Mouse (Mus musculus) stomach, embryonic 15.5 days (tissue): Measurements from ENCODE around the gene Rpl18a. TPM values are rescaled to one million over a fixed set of nuclear protein-coding genes. Genes with fewer than 3 reads are reported as not detected.
"Not testable (repeated sequence)": the region's sequence is repeated elsewhere in the genome, so short reads cannot be mapped to it uniquely, and the experiment has no call there.

Experiments
- ATAC-seq: fragments of 200-750 bp; cut with Nextera tagmentation; 2 replicates; pipeline ENCODE4 v1.8.0; 2017; ENCODE audit warnings: low read depth, moderate number of reproducible peaks, moderate TSS enrichment; ENCODE audit not compliant: insufficient read depth, low FRiP score
- H3K27ac ChIP-seq: fragments of 300-500 bp; sonication (generic); 2 replicates; pipeline ENCODE4 v1.5.1; 2015; ENCODE audit warnings: mild to moderate bottlenecking, inconsistent platforms
- H3K27me3 ChIP-seq: fragments of 300-500 bp; sonication (generic); replicated peaks from 2 replicates; pipeline ENCODE4 v1.6.1; 2015; ENCODE audit warnings: inconsistent platforms
- H3K36me3 ChIP-seq: fragments of 300-500 bp; sonication (generic); 2 replicates; pipeline ENCODE4 v1.6.1; 2015; ENCODE audit warnings: inconsistent platforms
- H3K4me1 ChIP-seq: fragments of 300-500 bp; sonication (generic); 2 replicates; pipeline ENCODE4 v1.6.1; 2015; ENCODE audit warnings: inconsistent platforms
- H3K4me2 ChIP-seq: fragments of 300-500 bp; sonication (generic); 2 replicates; pipeline ENCODE4 v1.6.1; 2015; ENCODE audit warnings: mild to moderate bottlenecking, inconsistent platforms
- H3K4me3 ChIP-seq: fragments of 300-500 bp; sonication (generic); replicated peaks from 2 replicates; pipeline ENCODE4 v1.5.1; 2015; ENCODE audit warnings: inconsistent platforms
- H3K9ac ChIP-seq: fragments of 300-500 bp; sonication (generic); 2 replicates; pipeline ENCODE4 v1.6.1; 2015; ENCODE audit warnings: inconsistent platforms
- H3K9me3 ChIP-seq: fragments of 300-500 bp; sonication (generic); 2 replicates; pipeline ENCODE4 v1.6.1; 2016; ENCODE audit warnings: inconsistent platforms
- WGBS: fragments of 180-500 bp; shearing (Covaris S2); methylation state at CpG from one replicate; pipeline ENCODE4 v1.1.7; 2015; 5-methylcytosine and 5-hydroxymethylcytosine counted together
- polyA plus RNA-seq: library from polyadenylated mRNA; unstranded; fragments of >200 nt; fragmentation: Nextera tagmentation; extraction: Ambion mirVana; gene quantifications from 2 replicates; pipeline ENCODE4 v1.2.1, GENCODE M21; 2015

Gene Rpl18a
- polyA plus RNA-seq, 1 experiment from 2014 or later = 3,932 TPM

- Histone ChIP-seq H3K9ac (no peak overlapping the region), H3K4me3 (no peak overlapping the region), H3K4me1 (peaks cover 8% of the 10 kb centered on the region), H3K27me3 (no peaks in the 10 kb centered on the region), H3K9me3 (no peaks in the 10 kb centered on the region), H3K27ac (no peak overlapping the region), H3K4me2 (no peak overlapping the region), H3K36me3 (no peaks in the 10 kb centered on the region)
- WGBS = 74% methylated on average over 2 of the region's 2 CpGs
- no peak for ATAC-seq
Observed at GRCm38 (mm10) chr8:70900872-70901387, 3.7 kb upstream of the Rpl18a start.

- Histone ChIP-seq H3K27me3 (no peaks in the 10 kb centered on the region), H3K4me3 (no peak overlapping the region), H3K9me3 (no peaks in the 10 kb centered on the region), H3K9ac (no peak overlapping the region), H3K4me2 (no peak overlapping the region), H3K36me3 (peaks cover 15% of the 10 kb centered on the region), H3K27ac (no peak overlapping the region), H3K4me1 (peaks cover 13% of the 10 kb centered on the region; the same call in 1 of the 2 replicates)
- no peak for ATAC-seq
- WGBS = 79% methylated on average over 2 of the region's 2 CpGs
Observed at GRCm38 (mm10) chr8:70899226-70899625, 2.0 kb upstream of the Rpl18a start.

- H3K36me3 ChIP-seq = peaks cover 17% of the 10 kb centered on the region
- WGBS = 45% methylated on average over 2 of the region's 2 CpGs
- H3K9me3 ChIP-seq = no peaks in the 10 kb centered on the region
- H3K4me3 ChIP-seq = no peak overlapping the region
- ATAC-seq = no peak
- H3K27ac ChIP-seq = no peak overlapping the region
- H3K27me3 ChIP-seq = peaks cover under 1% of the 10 kb centered on the region; the same call in 1 of the 2 replicates
- H3K4me2 ChIP-seq = no peak overlapping the region
- H3K9ac ChIP-seq = no peak overlapping the region
- peaks cover 13% of the 10 kb centered on the region; the same call in 1 of the 2 replicates for H3K4me1 ChIP-seq
Observed at GRCm38 (mm10) chr8:70898661-70899198, 1.5 kb upstream of the Rpl18a start.

GRCm38 (mm10) chr8:70897681-70898413 is 635 bp upstream of the Rpl18a start:
- peak overlapping the region; percentile 91 for H3K27ac ChIP-seq
- H3K9me3 ChIP-seq = no peaks in the 10 kb centered on the region
- WGBS = under 1% methylated on average over 20 of the region's 20 CpGs
- peaks cover 14% of the 10 kb centered on the region; the same call in 1 of the 2 replicates for H3K4me1 ChIP-seq
- peak overlapping the region; percentile 77 for H3K9ac ChIP-seq
- peak overlapping the region; percentile 88 for H3K4me2 ChIP-seq
- peaks cover 9% of the 10 kb centered on the region for H3K27me3 ChIP-seq
- H3K36me3 ChIP-seq = peaks cover 17% of the 10 kb centered on the region
- ATAC-seq = peak; percentile 9
- peak overlapping the region; percentile 89 for H3K4me3 ChIP-seq

GRCm38 (mm10) chr8:70896316-70897020 is 744 bp downstream of the Rpl18a start:
- no peaks in the 10 kb centered on the region for H3K9me3 ChIP-seq
- H3K4me2 ChIP-seq = peak overlapping the region; percentile 88
- peaks cover 17% of the 10 kb centered on the region for H3K36me3 ChIP-seq
- H3K27me3 ChIP-seq = peaks cover 23% of the 10 kb centered on the region
- peaks cover 27% of the 10 kb centered on the region for H3K4me1 ChIP-seq
- peak overlapping the region; percentile 89 for H3K4me3 ChIP-seq
- peak overlapping the region; percentile 68; the same call in 1 of the 2 replicates for H3K27ac ChIP-seq
- 2% methylated on average over 25 of the region's 25 CpGs for WGBS
- no peak for ATAC-seq
- peak overlapping the region; percentile 97 for H3K9ac ChIP-seq

GRCm38 (mm10) chr8:70895571-70896259 is 1.5 kb downstream of the Rpl18a start:
- H3K4me2 ChIP-seq = peak overlapping the region; percentile 88
- not testable (repeated sequence) for ATAC-seq, H3K9me3 ChIP-seq, H3K9ac ChIP-seq, H3K27ac ChIP-seq
- peaks cover 29% of the 10 kb centered on the region for H3K4me1 ChIP-seq
- H3K36me3 ChIP-seq = peaks cover 17% of the 10 kb centered on the region
- WGBS = 77% methylated on average over 24 of the region's 24 CpGs
- H3K27me3 ChIP-seq = peaks cover 31% of the 10 kb centered on the region
- H3K4me3 ChIP-seq = peak overlapping the region; percentile 89

GRCm38 (mm10) chr8:70894771-70895545 is 2.3 kb downstream of the Rpl18a start:
- peaks cover 17% of the 10 kb centered on the region for H3K36me3 ChIP-seq
- no peaks in the 10 kb centered on the region for H3K9me3 ChIP-seq
- WGBS = 90% methylated on average over 8 of the region's 8 CpGs
- H3K4me2 ChIP-seq = no peak overlapping the region
- peaks cover 37% of the 10 kb centered on the region for H3K27me3 ChIP-seq
- H3K4me1 ChIP-seq = peaks cover 29% of the 10 kb centered on the region
- H3K27ac ChIP-seq = no peak overlapping the region
- no peak overlapping the region; the same call in 1 of the 2 replicates for H3K4me3 ChIP-seq
- no peak overlapping the region for H3K9ac ChIP-seq
- no peak for ATAC-seq

- Histone ChIP-seq H3K4me1 (peaks cover 29% of the 10 kb centered on the region), H3K9me3 (no peaks in the 10 kb centered on the region), H3K36me3 (peaks cover 17% of the 10 kb centered on the region), H3K4me2 (no peak overlapping the region), H3K27me3 (peaks cover 38% of the 10 kb centered on the region), H3K4me3 (no peak overlapping the region), H3K27ac (no peak overlapping the region), H3K9ac (no peak overlapping the region)
- no peak for ATAC-seq
- 57% methylated on average over 2 of the region's 2 CpGs for WGBS
Observed at GRCm38 (mm10) chr8:70894385-70894720, 2.9 kb downstream of the Rpl18a start.

GRCm38 (mm10) chr8:70893656-70894384 is 3.4 kb downstream of the Rpl18a start:
- Histone ChIP-seq H3K9ac (no peak overlapping the region), H3K4me3 (no peak overlapping the region), H3K4me1 (peaks cover 29% of the 10 kb centered on the region), H3K27me3 (peaks cover 38% of the 10 kb centered on the region), H3K36me3 (peaks cover 17% of the 10 kb centered on the region), H3K9me3 (no peaks in the 10 kb centered on the region), H3K27ac (no peak overlapping the region), H3K4me2 (no peak overlapping the region)
- no peak for ATAC-seq
- 30% methylated on average over 12 of the region's 12 CpGs for WGBS

- ATAC-seq = no peak
- Histone ChIP-seq H3K36me3 (peaks cover 17% of the 10 kb centered on the region), H3K4me1 (peaks cover 29% of the 10 kb centered on the region), H3K27me3 (peaks cover 38% of the 10 kb centered on the region), H3K27ac (no peak overlapping the region), H3K9ac (no peak overlapping the region), H3K9me3 (no peaks in the 10 kb centered on the region), H3K4me3 (peak overlapping the region; percentile 32), H3K4me2 (peak overlapping the region; percentile 54)
- WGBS = 29% methylated on average over 20 of the region's 20 CpGs
Observed at GRCm38 (mm10) chr8:70892896-70893655, 4.1 kb downstream of the Rpl18a start.
